Mouse (Mus musculus) kidney, adult 9 months (tissue): ENCODE measurements at regions not wholly inside any gene's neighbourhood (a gene's known extent, or its start where the extent isn't known, plus 50 kb on each side); places are given as distances from the start of the nearest gene placed in this dataset.

Source experiments
- DNase-seq: peaks from one replicate; pipeline ENCODE4 v3.0.0; 2022

GRCm38 (mm10) chr16:42808864-42809263, 66.8 kb upstream of the Zbtb20 start:
- DNase-seq = no peak

GRCm38 (mm10) chr16:42807536-42807935, 68.1 kb upstream of the Zbtb20 start:
- DNase-seq = no peak

GRCm38 (mm10) chr16:42803609-42804008, 72.1 kb upstream of the Zbtb20 start:
- no peak for DNase-seq

- DNase-seq = no peak
Measured at GRCm38 (mm10) chr16:42792571-42792970, 83.1 kb upstream of the Zbtb20 start.

GRCm38 (mm10) chr16:42784712-42785111, 91.0 kb upstream of the Zbtb20 start:
- no peak for DNase-seq

GRCm38 (mm10) chr16:42784031-42784430, 91.7 kb upstream of the Zbtb20 start:
- DNase-seq = no peak

GRCm38 (mm10) chr16:42782091-42782679, 93.5 kb upstream of the Zbtb20 start:
- peak; percentile 53 for DNase-seq

- DNase-seq = no peak
Measured at GRCm38 (mm10) chr16:42781096-42782071, 94.3 kb upstream of the Zbtb20 start.

GRCm38 (mm10) chr16:42779957-42780356, 95.7 kb upstream of the Zbtb20 start:
- no peak for DNase-seq

- DNase-seq = no peak
Measured at GRCm38 (mm10) chr16:42772640-42773039, 103.0 kb upstream of the Zbtb20 start.

- DNase-seq = no peak
Measured at GRCm38 (mm10) chr16:42770199-42770598, 105.5 kb upstream of the Zbtb20 start.

- DNase-seq = no peak
Measured at GRCm38 (mm10) chr16:42748681-42749080, 127.0 kb upstream of the Zbtb20 start.

GRCm38 (mm10) chr16:42745943-42746675, 129.6 kb upstream of the Zbtb20 start:
- no peak for DNase-seq

GRCm38 (mm10) chr16:42743538-42743937, 132.1 kb upstream of the Zbtb20 start:
- DNase-seq = no peak

GRCm38 (mm10) chr16:42743120-42743519, 132.6 kb upstream of the Zbtb20 start:
- DNase-seq = no peak

- DNase-seq = no peak
Measured at GRCm38 (mm10) chr16:42727826-42728225, 147.9 kb upstream of the Zbtb20 start.

GRCm38 (mm10) chr16:42719915-42720314, 155.8 kb upstream of the Zbtb20 start:
- DNase-seq = no peak

- DNase-seq = no peak
Measured at GRCm38 (mm10) chr16:42718452-42718851, 157.2 kb upstream of the Zbtb20 start.

- no peak for DNase-seq
Measured at GRCm38 (mm10) chr16:42717828-42718412, 157.8 kb upstream of the Zbtb20 start.

GRCm38 (mm10) chr16:42717075-42717827, 158.4 kb upstream of the Zbtb20 start:
- no peak for DNase-seq

- no peak for DNase-seq
Measured at GRCm38 (mm10) chr16:42702676-42703075, 173.0 kb upstream of the Zbtb20 start.

GRCm38 (mm10) chr16:42681196-42681595, 194.5 kb upstream of the Zbtb20 start:
- DNase-seq = peak; percentile 78
